Mouse (Mus musculus) lung, embryonic 14.5 days (tissue): Measurements from ENCODE around the gene Slc51b. TPM values are rescaled to one million over a fixed set of nuclear protein-coding genes. Genes with fewer than 3 reads are reported as not detected.
A peak's percentile ranks its signal among the peaks of the same experiment; 100 is the strongest.

ENCODE experiments used
- ATAC-seq: fragments of 200-750 bp; cut with Nextera tagmentation; 2 replicates; pipeline ENCODE4 v1.8.0; 2017; ENCODE audit warnings: mild to moderate bottlenecking, moderate TSS enrichment, moderate library complexity; ENCODE audit not compliant: insufficient read depth
- DNase-seq: peaks from one replicate; pipeline ENCODE4 v3.0.0-alpha.2; 2015
- H3K27ac ChIP-seq: fragments of 300-500 bp; sonication (generic); 2 replicates; pipeline ENCODE4 v1.5.1; 2014; ENCODE audit warnings: low read depth, mild to moderate bottlenecking, moderate library complexity
- H3K27me3 ChIP-seq: fragments of 300-500 bp; sonication (generic); 2 replicates; pipeline ENCODE4 v1.6.1; 2014; ENCODE audit warnings: low read length, control low read depth; ENCODE audit not compliant: insufficient read depth
- H3K36me3 ChIP-seq: fragments of 300-500 bp; sonication (generic); 2 replicates; pipeline ENCODE4 v1.6.1; 2014; ENCODE audit warnings: control low read depth; ENCODE audit not compliant: insufficient read depth
- H3K4me1 ChIP-seq: fragments of 300-500 bp; sonication (generic); 2 replicates; pipeline ENCODE4 v1.6.1; 2014; ENCODE audit warnings: antibody characterized with exemption, control low read depth; ENCODE audit not compliant: insufficient read depth
- H3K4me2 ChIP-seq: fragments of 300-500 bp; sonication (generic); 2 replicates; pipeline ENCODE4 v1.6.1; 2014; ENCODE audit warnings: mild to moderate bottlenecking
- H3K4me3 ChIP-seq: fragments of 300-500 bp; sonication (generic); 2 replicates; pipeline ENCODE4 v1.5.1; 2014; ENCODE audit warnings: low read depth, low read length
- H3K9ac ChIP-seq: fragments of 300-500 bp; sonication (generic); 2 replicates; pipeline ENCODE4 v1.6.1; 2014
- H3K9me3 ChIP-seq: fragments of 300-500 bp; sonication (generic); 2 replicates; pipeline ENCODE4 v1.6.1; 2016; ENCODE audit warnings: low read depth, low read length, control low read depth
- CTCF ChIP-seq: IDR thresholded peaks from 2 replicates; pipeline ENCODE4 v1.5.1; 2016; ENCODE audit warnings: antibody characterized with exemption, low read depth
- WGBS: fragments of 180-500 bp; shearing (Covaris S2); extraction: QIAGEN DNeasy Blood & Tissue Kit; methylation state at CpG from one replicate; pipeline ENCODE4 v1.1.7; 2014; 5-methylcytosine and 5-hydroxymethylcytosine counted together
- polyA plus RNA-seq: library from polyadenylated mRNA; unstranded; fragments of >200 nt; fragmentation: Nextera tagmentation; extraction: Ambion mirVana; gene quantifications from 2 replicates; pipeline ENCODE4 v1.2.1, GENCODE M21; 2014

Slc51b gene
- polyA plus RNA-seq, 1 experiment from 2014 or later, result not detected

GRCm38 (mm10) chr9:65430921-65431320 is 8.2 kb upstream of the Slc51b start:
- 84% methylated on average over 5 of the region's 5 CpGs for whole genome bisulfite sequencing
- no peaks in the 10 kb centered on the region for H3K36me3 ChIP-seq
- DNase-seq (no peak), ATAC-seq (no peak)
- H3K9me3 ChIP-seq, result no peaks in the 10 kb centered on the region
- no peak overlapping the region for H3K4me3 ChIP-seq
- H3K4me1 ChIP-seq, result no peaks in the 10 kb centered on the region
- no peak overlapping the region for H3K27ac ChIP-seq
- no peak overlapping the region for H3K9ac ChIP-seq
- H3K4me2 ChIP-seq, result no peak overlapping the region
- H3K27me3 ChIP-seq, result no peaks in the 10 kb centered on the region
- no peak for TF ChIP-seq CTCF

- DNase-seq (no peak), ATAC-seq (no peak)
- H3K4me2 ChIP-seq, result no peak overlapping the region
- H3K36me3 ChIP-seq, result no peaks in the 10 kb centered on the region
- no peak overlapping the region for H3K27ac ChIP-seq
- H3K4me1 ChIP-seq, result no peaks in the 10 kb centered on the region
- H3K4me3 ChIP-seq, result no peak overlapping the region
- H3K27me3 ChIP-seq, result no peaks in the 10 kb centered on the region
- H3K9me3 ChIP-seq, result no peaks in the 10 kb centered on the region
- H3K9ac ChIP-seq, result no peak overlapping the region
- TF ChIP-seq CTCF, result no peak
These were observed 7.6 kb upstream of the Slc51b start for GRCm38 (mm10) chr9:65430401-65430800.

- no peak overlapping the region for H3K9ac ChIP-seq
- DNase-seq (no peak), ATAC-seq (no peak)
- H3K4me2 ChIP-seq, result no peak overlapping the region
- no peaks in the 10 kb centered on the region for H3K4me1 ChIP-seq
- H3K9me3 ChIP-seq, result no peaks in the 10 kb centered on the region
- H3K4me3 ChIP-seq, result no peak overlapping the region
- no peaks in the 10 kb centered on the region for H3K27me3 ChIP-seq
- TF ChIP-seq CTCF, result no peak
- WGBS, result 84% methylated on average over 5 of the region's 5 CpGs
- no peak overlapping the region for H3K27ac ChIP-seq
- no peaks in the 10 kb centered on the region for H3K36me3 ChIP-seq
These were observed 5.2 kb upstream of the Slc51b start for GRCm38 (mm10) chr9:65428003-65428402.

DNA sequence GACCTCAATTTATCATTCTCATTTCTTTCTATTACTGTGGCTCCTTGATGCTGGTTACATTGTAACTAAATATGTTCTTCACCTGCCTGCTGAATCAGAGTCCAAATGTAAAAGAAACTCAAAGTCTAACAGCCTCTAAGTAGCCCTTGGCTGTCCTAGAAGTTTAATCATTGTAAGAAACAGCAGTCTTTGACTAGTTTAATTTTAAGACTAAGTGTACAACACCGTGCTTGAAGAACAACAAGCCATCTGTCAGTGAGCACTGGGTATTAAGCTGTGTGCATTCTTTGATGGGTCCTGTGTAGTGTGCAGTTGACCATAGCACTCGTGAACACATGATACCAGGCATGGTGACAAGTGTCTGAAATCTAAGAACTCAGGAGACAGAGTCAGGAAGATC is 4.8 kb upstream of the Slc51b start:
- Histone ChIP-seq H3K27me3 (no peaks in the 10 kb centered on the region), H3K36me3 (no peaks in the 10 kb centered on the region), H3K4me1 (no peaks in the 10 kb centered on the region), H3K9ac (no peak overlapping the region), H3K4me2 (no peak overlapping the region), H3K27ac (no peak overlapping the region), H3K4me3 (no peak overlapping the region), H3K9me3 (no peaks in the 10 kb centered on the region)
- DNase-seq, result no peak
- ATAC-seq, result no peak
- WGBS, result 57% methylated on average over 2 of the region's 2 CpGs
- TF ChIP-seq CTCF, result no peak

DNA sequence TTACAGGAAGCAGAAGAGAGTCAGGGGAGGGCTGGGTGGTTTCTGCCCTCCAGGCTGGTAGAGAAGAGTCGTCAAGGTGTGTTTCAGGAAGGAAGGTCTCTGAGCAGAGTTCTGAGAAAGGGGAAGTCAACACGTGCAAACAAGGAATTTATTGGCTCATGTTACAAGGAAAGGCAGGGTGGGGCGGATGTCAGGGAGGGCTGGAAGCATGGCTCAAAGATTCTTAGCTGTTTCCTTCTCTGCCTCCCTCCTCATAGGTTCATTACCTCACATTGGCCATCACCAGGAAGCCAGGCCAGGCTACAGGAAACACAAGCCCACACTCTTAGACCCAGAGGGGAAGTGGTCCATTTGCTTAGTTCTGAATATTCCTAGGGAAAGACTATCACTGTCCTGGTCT is 1.6 kb upstream of the Slc51b start:
- ATAC-seq, result no peak
- no peak for TF ChIP-seq CTCF
- H3K27me3 ChIP-seq, result no peaks in the 10 kb centered on the region
- H3K9ac ChIP-seq, result no peak overlapping the region
- WGBS, result 25% methylated on average over 3 of the region's 3 CpGs
- H3K27ac ChIP-seq, result no peak overlapping the region
- H3K9me3 ChIP-seq, result no peaks in the 10 kb centered on the region
- H3K4me3 ChIP-seq, result no peak overlapping the region
- no peak for DNase-seq
- H3K4me2 ChIP-seq, result no peak overlapping the region
- no peaks in the 10 kb centered on the region for H3K36me3 ChIP-seq
- no peaks in the 10 kb centered on the region for H3K4me1 ChIP-seq

GRCm38 (mm10) chr9:65419633-65420032 is 3.1 kb downstream of the Slc51b start:
- no peak for ATAC-seq
- 64% methylated on average over 3 of the region's 3 CpGs for WGBS
- no peak overlapping the region for H3K9ac ChIP-seq

GRCm38 (mm10) chr9:65417738-65418137 is 5.0 kb downstream of the Slc51b start:
- H3K27ac ChIP-seq, result no peak overlapping the region
- peak; percentile 35 for DNase-seq
- no peak overlapping the region for H3K4me3 ChIP-seq
- TF ChIP-seq CTCF, result peak; percentile 31
- no peaks in the 10 kb centered on the region for H3K27me3 ChIP-seq
- no peaks in the 10 kb centered on the region for H3K9me3 ChIP-seq
- no peak for ATAC-seq
- H3K36me3 ChIP-seq, result no peaks in the 10 kb centered on the region
- no peaks in the 10 kb centered on the region for H3K4me1 ChIP-seq
- 32% methylated on average over 3 of the region's 3 CpGs for WGBS
- no peak overlapping the region for H3K4me2 ChIP-seq
- no peak overlapping the region for H3K9ac ChIP-seq

More at GRCm38 (mm10) chr9:65419633-65420032, 3.1 kb downstream of the Slc51b start:
- no peak for TF ChIP-seq CTCF
- DNase-seq, result no peak
- H3K9me3 ChIP-seq, result no peaks in the 10 kb centered on the region
- H3K27me3 ChIP-seq, result no peaks in the 10 kb centered on the region
- H3K4me2 ChIP-seq, result no peak overlapping the region
- no peaks in the 10 kb centered on the region for H3K4me1 ChIP-seq
- no peak overlapping the region for H3K27ac ChIP-seq
- no peak overlapping the region for H3K4me3 ChIP-seq
- H3K36me3 ChIP-seq, result no peaks in the 10 kb centered on the region

DNA sequence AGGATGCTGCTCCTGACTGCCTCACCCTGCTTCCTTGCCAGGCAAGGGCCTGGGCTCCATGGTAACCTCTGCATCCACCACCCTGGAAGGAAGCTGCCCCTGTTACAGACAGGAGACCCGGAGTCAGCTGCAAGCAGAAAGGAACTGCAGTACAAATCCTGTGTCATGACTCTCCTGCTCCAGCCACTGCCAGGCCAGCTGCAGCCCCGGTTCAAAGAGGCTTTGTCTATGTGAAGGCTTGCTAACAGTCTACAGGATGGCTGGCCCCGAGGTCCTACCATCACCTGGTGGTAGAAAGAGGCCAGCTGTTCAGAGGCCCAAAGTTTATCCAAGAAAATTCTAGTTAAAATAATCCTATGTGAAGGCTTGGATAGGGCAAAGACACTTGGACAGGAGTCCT is 11.4 kb downstream of the Slc51b start:
- no peak for TF ChIP-seq CTCF
- ATAC-seq (no peak), DNase-seq (no peak)
- H3K9me3 ChIP-seq, result no peaks in the 10 kb centered on the region
- 54% methylated on average over 3 of the region's 3 CpGs for WGBS
- H3K4me1 ChIP-seq, result no peaks in the 10 kb centered on the region
- H3K9ac ChIP-seq, result no peak overlapping the region
- peaks cover 21% of the 10 kb centered on the region; the same call in 1 of the 2 replicates for H3K36me3 ChIP-seq
- no peak overlapping the region for H3K4me3 ChIP-seq
- no peaks in the 10 kb centered on the region for H3K27me3 ChIP-seq
- H3K4me2 ChIP-seq, result no peak overlapping the region
- H3K27ac ChIP-seq, result no peak overlapping the region
